Mouse (Mus musculus) cortical plate, adult 2 months (tissue): ENCODE measurements at regions not wholly inside any gene's neighbourhood (a gene's known extent, or its start where the extent isn't known, plus 50 kb on each side); places are given as distances from the start of the nearest gene placed in this dataset.

Experiments
- H3K27ac ChIP-seq: fragments of 200-500 bp; 2 replicates; pipeline ENCODE4 v1.5.1; 2012; ENCODE audit warnings: low read length, control low read depth, inconsistent platforms; ENCODE audit not compliant: insufficient read depth
- H3K4me1 ChIP-seq: fragments of 200-500 bp; 2 replicates; pipeline ENCODE4 v1.6.1; 2011; ENCODE audit warnings: low read length; ENCODE audit not compliant: control insufficient read depth, insufficient read depth
- H3K4me3 ChIP-seq: fragments of 200-500 bp; 2 replicates; pipeline ENCODE4 v1.5.1; 2011; ENCODE audit warnings: mild to moderate bottlenecking, low read length, control low read depth; ENCODE audit not compliant: insufficient read depth
- CTCF ChIP-seq: fragments of 200-500 bp; IDR thresholded peaks from 2 replicates; pipeline ENCODE4 v1.5.1; 2011; ENCODE audit warnings: mild to moderate bottlenecking, control low read depth, low read length; ENCODE audit not compliant: insufficient read depth; ENCODE audit errors: extremely low read depth
- POLR2A ChIP-seq: fragments of 200-500 bp; IDR thresholded peaks from 2 replicates; pipeline ENCODE4 v1.6.1; 2011; ENCODE audit warnings: mild to moderate bottlenecking, low read length, control low read depth; ENCODE audit not compliant: insufficient read depth; ENCODE audit errors: extremely low read depth

DNA sequence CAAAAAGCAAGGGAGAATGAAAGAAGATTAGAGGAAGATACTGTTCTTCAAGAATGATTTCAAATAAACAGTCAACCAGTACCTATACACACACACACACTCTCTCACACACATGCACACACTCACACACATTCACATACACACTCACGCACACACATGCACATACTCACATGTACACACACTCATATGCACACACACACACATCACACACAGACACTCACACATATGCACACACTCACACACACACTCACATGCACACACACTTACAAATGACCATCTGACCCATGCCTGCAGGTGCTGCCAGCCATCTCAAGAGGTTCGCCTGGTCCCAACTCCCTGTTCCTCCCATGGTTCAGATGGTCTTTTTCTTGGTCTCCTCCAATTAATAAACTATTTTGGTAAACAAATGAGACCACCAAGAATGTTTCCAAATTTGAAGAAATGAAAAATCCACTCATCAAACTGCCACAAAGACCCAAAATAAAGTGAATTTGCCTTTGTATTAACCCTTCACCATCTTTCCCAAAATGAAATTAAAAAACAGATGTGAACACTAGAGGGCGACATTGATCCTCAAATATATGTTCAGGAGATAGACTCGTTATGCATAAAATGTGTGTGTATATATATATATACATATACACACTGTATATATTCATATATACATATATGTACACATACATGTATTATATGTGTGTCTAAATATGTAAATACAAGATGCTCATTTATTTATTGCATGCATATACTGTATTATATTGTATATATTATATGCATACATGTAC, 150.3 kb upstream of the Ank start:
- no peak overlapping the region for H3K4me3 ChIP-seq
- H3K4me1 ChIP-seq: no peaks in the 10 kb centered on the region
- no peak for TF ChIP-seq POLR2A
- TF ChIP-seq CTCF: no peak
- no peak overlapping the region for H3K27ac ChIP-seq

DNA sequence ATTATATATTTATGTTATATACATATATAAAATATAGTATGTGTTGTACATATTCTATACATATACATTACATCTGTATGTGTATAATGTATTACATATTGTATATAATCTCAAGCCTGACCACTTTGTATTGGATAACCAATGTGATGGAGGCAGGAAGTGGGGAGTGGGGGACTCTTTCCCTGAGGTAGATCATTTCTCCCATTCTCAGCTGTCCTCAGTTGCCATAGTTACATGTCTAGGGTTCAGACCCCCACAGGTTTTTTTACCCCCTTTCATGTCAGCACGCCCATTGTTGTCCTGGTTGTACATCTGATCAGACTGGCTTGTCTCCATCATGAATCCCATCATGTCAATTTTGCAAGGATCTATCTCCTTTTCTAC, 149.7 kb upstream of the Ank start:
- no peaks in the 10 kb centered on the region for H3K4me1 ChIP-seq
- no peak for TF ChIP-seq POLR2A
- no peak overlapping the region for H3K27ac ChIP-seq
- H3K4me3 ChIP-seq: no peak overlapping the region

DNA sequence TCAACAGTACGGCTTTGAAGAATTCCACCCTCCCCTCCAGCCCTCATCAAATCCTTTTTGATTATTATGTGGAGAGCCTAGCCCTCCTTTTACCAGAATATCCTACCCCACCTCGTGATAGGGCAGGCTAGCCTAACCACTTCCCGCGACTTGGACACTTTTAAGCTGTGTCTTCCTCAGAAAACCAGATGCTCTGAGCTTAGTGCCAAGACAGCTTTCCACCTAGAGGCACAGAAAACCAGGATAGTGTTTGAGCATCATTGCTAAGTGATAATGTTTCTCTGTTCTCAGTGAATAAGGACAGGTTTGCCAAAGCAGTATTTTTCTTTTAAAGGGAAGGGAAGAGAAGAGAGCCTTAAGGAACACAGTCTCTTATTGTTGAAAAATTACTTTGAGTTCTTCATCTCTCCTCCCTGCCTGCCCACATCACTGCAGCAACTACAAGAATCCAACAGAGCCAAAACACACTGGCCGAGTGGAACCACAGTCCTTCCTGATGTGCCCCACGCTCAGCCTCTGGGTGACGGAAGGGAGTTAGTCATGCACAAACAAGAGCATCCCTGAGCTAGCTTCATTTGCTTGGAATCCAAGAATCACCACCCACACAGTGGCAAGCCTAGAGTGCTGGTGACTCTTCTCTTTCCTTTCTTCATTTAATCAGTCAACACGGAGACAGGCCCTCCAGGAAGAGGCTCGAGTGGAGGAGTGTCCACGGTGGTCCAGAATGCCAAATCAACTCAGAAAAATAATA, 144.4 kb upstream of the Ank start:
- H3K27ac ChIP-seq: no peak overlapping the region
- no peak overlapping the region for H3K4me3 ChIP-seq
- TF ChIP-seq POLR2A: no peak
- peaks cover 2% of the 10 kb centered on the region; the same call in 1 of the 2 replicates for H3K4me1 ChIP-seq

DNA sequence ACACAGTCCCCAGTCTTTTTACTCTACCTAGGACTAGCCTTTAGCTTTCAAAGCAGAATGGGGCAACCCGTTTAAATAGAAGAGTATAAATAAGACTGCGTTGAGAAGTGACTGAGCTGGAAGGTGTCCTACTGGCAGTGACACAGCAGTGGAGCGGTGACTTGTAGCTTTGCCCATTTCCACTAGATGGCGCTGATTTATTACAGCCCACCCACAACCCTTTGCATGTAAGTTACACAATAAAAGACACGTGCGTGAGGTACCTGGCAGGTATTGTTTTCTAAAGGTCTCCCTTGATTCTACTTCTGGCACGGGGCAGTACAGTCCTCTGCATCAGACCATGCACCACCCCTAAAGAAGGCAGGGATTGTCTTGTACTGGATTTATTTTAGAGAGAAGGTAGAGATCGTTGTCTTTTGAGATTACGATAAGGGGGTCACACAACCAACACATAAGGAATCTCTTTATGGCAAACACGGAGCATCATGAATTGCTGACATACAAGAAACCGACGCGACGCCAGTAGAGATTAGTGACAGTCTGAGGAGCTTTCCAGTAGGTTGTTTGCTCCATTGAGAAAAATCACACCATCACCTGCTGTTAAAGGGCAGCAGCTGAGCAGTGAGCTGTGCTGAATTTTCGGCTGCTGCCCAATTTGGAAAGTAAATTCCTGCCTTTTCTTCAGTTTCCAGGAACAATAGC, 140.5 kb upstream of the Ank start:
- Histone ChIP-seq H3K4me3 (no peak overlapping the region), H3K27ac (no peak overlapping the region), H3K4me1 (peaks cover 2% of the 10 kb centered on the region; the same call in 1 of the 2 replicates)
- TF ChIP-seq CTCF (peak; percentile 86), POLR2A (no peak)

DNA sequence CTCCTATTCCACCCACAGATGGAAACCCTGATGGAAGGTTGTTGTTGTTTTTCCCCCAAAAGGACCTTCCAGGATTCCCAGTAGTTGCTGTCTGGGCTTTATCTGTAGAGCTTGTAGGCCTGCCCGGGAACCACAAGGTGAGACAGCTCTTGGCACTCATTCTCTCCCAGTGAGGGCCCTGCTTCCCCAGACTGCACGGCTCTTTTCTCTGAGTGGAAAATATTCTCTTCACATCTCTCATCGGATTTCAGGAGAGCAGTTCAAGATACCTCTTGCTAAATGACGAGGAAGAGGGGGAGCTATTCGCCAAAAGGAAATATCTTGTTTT, 140.0 kb upstream of the Ank start:
- H3K27ac ChIP-seq: no peak overlapping the region
- no peak overlapping the region for H3K4me3 ChIP-seq
- no peak for TF ChIP-seq CTCF
- no peak for TF ChIP-seq POLR2A
- H3K4me1 ChIP-seq: peaks cover 2% of the 10 kb centered on the region; the same call in 1 of the 2 replicates

DNA sequence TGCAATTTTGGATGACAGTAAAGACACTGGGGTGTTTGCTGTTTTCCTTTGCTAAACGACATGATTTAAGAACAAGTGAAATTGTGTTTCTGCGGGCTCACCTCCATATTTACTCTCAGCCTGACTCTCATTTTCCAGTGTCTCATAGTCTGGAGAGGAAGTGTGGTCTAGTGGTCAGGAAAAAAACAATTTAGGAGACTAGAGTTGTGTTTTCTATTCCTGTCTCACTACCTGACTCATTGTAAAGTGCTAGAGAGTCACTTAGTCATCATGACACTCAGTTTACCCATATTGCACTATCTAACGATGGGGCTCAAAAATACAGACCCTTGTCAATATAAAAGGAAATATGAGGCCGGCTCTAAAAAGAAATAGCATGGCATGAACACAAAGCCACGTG, 138.7 kb upstream of the Ank start:
- peaks cover 2% of the 10 kb centered on the region; the same call in 1 of the 2 replicates for H3K4me1 ChIP-seq
- H3K4me3 ChIP-seq: no peak overlapping the region
- TF ChIP-seq CTCF: no peak
- TF ChIP-seq POLR2A: no peak
- H3K27ac ChIP-seq: no peak overlapping the region

DNA sequence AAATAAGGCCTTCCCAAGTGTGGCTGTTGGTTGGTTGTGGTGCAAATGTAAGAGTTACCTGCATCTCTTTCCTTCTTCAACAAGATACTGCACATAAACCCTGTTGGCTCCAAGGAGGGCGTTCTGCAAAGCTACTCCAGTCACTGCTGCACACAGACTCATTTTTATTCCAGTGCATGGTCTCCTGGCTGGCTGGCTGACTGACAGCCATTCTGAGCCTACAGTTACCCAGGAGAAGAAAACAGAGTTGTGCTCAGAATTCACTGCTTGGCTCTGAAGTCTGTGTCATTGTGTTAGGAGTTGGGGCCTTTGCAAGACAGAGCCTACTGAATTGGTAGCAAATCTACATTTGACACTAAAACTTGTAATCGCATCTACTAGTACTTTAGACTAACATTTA, 138.0 kb upstream of the Ank start:
- H3K4me3 ChIP-seq: no peak overlapping the region
- no peak for TF ChIP-seq CTCF
- peaks cover 2% of the 10 kb centered on the region; the same call in 1 of the 2 replicates for H3K4me1 ChIP-seq
- H3K27ac ChIP-seq: no peak overlapping the region

DNA sequence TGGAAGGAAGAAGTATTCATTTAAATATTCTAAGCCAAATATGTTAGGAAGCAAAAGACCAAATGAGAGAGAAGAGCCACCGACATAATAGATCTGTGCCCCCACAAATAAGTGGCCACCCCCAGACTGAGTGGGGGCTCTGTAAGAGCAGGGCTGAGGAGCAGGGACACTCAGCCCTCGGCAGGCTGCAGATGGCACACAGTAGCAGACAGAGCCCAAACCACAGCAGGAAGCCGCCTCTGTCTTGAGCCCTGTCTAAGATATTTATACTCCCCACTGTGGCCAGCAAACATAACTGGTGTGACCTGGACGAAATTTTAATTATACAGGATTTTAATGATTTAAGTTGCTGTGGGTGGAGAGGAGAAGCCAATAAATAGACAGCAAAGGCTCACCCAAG, 126.4 kb upstream of the Ank start:
- Histone ChIP-seq H3K27ac (no peak overlapping the region), H3K4me1 (no peaks in the 10 kb centered on the region), H3K4me3 (no peak overlapping the region)
- TF ChIP-seq POLR2A (no peak), CTCF (no peak)

DNA sequence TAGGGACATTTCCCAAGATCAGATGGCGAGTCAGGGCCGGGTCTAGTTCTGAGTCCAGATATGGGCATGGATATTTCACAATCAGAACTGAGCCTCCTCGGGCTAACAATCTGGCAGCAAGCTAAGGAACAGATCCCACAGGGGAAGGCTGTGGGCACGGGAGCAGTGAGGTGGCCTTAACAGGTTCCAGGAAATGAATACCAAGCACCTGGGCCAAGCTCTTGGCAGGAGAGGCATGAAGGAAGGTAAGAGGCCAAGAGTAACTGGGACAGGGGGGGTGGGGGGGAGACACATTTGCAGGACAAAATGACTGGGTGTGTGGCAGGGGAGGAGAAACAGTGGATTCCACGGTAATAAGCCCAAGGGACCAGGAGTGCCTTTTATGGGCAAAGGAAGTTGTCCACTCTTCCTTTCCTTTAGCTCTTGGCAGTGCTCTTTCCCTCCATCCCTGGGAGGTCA, 124.9 kb upstream of the Ank start:
- Histone ChIP-seq H3K4me3 (no peak overlapping the region), H3K4me1 (no peaks in the 10 kb centered on the region), H3K27ac (no peak overlapping the region)
- TF ChIP-seq CTCF (no peak), POLR2A (no peak)
